Mouse (Mus musculus) ovary, postnatal 14 days (tissue): Measurements from ENCODE around the gene Inhbc.

ENCODE experiments used
- DNase-seq: peaks from one replicate; pipeline ENCODE4 v3.0.0; 2022; ENCODE audit warnings: low spot score

Gene Inhbc

GRCm38 (mm10) chr10:127369834-127370820, at the start of gene Inhbc:
Gene Inhbc, minus strand, starts transcription at chr10:127370431.
- DNase-seq, result no peak

DNA sequence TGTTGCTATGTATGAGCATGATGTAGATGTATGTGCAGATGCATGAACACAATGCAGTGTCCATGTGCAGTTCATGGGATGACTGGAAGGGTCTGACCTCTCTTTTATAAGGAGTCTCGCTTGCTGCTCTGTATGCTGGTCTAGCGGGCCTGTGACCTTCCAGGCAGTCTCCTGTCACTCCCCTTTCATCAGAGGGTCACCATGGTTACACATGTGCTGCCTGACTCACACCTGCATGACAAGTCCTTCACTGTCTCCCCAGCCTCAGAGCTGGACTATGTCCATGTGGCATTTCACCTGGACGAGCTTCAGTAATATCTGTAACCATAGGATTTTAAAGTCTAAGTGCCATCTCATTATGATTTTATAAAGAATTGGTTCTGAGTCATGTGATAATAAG, 43.9 kb upstream of the Inhbc start:
- DNase-seq, result no peak

GRCm38 (mm10) chr10:127413585-127413984, 43.4 kb upstream of the Inhbc start:
- no peak for DNase-seq

DNA sequence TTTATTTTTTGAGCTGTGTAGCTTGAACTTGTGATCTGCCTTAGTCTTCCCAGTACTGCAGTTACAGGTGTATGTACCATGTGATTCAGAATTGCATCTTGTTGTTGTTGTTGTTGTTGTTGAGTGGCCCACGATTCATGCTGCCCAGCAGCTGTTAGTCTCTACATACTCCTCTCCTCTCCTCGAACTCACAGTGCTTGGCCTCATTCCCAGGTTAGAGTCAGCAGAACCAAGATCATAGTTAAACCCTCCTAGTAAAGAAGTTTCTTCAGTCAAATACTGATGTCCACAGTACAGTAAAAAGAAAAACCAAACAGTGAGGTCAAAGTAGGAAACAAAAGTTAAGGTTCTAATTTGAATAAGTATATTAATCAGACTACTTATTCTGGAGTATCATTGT, 42.5 kb upstream of the Inhbc start:
- DNase-seq, result no peak

DNA sequence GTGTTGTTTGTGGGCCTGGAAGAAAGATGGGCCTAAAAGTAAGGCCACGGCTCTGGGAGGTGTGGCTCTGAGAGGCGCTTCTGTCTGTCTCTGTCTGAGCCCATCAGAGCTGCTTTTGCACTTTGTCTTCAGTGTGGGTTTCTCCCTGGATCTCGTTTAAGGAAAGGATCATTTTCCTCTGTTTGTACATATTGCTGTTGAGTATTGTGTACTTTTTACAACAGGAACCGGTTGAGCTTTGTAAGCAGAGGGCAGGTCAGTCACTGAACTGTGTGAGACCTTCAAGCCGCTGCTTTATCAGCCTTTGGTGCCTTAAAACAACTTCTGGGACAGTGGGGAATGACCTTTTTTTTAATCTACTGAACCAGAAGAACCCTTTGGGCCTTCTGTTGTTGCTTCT, 41.9 kb upstream of the Inhbc start:
- DNase-seq, result no peak

- DNase-seq, result no peak
Observed at GRCm38 (mm10) chr10:127407391-127407790, 37.2 kb upstream of the Inhbc start.

DNA sequence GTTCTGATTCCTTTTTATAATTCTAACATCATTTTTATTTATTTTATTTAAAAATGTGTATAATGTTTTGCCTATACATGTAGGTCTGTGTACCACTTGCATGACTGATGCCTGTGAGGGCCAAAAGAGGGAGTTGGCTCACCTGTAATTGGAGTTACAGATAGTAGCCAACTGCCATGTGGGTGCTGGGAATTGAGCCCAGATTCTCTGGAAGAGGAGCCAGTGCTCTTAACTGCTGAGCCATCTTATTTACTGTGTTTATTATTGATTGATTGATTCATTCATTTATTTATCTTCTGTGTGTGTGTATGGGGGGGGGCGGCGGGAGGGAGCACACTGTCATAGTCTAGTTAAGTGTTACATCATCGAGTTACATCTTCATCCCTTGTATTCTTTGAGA, 34.5 kb upstream of the Inhbc start:
- no peak for DNase-seq

- no peak for DNase-seq
Observed at GRCm38 (mm10) chr10:127391774-127392173, 21.5 kb upstream of the Inhbc start.

DNA sequence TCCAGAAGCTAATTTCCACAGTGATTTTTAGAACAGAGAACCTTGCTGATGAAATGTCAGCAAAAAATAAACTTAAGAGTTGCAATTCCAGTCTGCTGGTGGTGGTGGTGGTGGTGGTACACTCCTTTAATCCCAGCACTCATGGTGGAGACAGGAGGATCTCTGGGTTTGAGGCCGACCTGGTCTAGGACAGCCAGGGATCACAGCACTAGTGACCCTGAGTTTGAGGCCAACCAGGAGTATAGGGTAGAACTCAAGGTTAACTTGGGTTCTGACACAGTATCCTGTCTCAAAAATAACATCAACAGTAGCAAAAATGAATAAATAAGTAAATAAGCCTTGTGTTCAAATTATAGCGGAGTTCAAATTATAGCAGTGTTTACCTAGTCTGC, 11.5 kb upstream of the Inhbc start:
- DNase-seq, result no peak

DNA sequence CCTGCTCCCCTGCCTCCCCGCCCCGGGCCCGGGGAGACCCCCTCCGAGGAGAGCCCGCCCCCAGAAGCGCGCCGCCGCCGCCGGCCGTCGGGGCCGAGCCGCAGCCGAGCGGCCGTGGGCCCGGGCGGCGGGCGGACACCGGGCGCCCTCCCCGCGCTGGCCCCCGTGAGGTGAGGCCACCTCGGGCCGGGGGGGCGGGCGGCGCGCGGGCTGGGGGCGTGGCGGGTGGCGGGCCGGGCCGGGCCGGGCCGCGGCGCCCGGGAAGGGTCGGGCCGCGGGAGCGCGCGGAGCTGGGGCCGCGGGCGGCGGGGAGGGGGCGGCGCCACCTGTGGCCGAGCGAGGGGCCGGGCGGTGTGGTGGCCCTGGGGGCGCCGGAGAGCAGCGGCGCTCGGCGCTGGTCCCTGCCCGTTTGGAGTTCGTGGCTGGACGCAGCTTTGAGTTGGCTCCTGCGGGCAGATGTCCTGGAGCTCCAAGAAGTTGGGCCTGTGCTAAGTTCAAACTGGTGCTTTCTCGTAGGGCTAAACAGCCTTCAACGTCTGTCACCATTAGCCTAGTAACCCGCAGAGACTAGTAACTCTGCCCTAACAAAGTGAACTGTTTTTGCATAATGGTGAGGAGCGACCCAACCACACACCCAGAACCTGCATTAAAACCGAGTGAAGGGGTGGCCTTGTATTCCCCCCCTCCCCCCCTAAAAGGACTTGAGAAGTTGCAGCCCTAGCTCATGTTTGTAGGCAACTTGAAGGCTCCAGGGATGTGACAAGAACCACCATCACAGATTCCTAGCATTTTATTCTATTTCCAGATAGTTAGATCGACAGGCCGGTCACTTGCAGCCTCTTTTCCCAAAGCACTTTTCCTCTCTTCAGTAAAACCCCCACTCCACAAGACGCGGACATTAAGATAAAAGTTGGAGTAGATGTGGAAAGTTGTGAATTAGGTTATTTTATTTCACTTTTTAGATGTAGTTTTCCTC, 10.8 kb upstream of the Inhbc start:
- peak; percentile 55 for DNase-seq

- DNase-seq, result peak; percentile 85
Observed at GRCm38 (mm10) chr10:127380251-127380691, 10.0 kb upstream of the Inhbc start, which contains the start of gene R3hdm2. Gene R3hdm2, plus strand, starts transcription at chr10:127380327.

DNA sequence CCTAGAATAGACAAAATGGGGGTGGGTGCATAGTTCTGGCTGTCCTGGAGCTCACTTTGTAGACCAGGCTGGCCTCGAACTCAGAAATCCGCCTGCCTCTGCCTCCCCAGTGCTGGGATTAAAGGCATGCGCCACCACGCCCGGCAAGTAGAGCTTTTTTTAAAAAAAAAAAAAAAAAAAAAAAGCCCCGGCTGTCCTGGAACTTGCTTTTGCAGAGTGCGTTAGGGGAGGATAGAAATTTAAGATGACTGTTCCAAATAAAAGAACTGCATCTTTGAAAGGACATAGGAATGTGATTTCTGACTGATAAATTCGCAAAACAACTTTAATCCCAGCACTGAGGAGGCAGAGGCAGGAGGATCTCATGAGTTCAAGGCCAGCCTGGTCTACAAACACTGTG, 9.4 kb upstream of the Inhbc start:
- no peak for DNase-seq

DNA sequence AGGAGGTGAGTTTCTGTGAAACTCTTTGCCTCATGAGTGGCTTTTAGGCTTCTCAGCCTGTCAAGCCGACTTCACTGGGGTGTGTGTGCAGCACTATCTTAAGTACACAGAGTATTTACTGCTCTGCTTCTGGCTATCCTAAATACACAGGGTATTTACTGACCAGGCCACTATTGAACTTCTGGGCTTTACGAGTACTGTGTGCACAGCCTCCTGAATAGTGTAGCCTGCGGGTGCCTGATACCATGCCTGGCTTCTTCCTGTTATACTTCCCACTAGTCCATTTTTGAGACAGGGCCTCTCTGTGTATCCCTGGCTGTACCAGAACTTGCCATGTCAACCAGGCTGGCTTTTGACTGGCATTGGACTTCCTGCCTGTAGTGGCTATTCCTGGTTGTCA, 7.5 kb upstream of the Inhbc start:
- DNase-seq, result no peak

DNA sequence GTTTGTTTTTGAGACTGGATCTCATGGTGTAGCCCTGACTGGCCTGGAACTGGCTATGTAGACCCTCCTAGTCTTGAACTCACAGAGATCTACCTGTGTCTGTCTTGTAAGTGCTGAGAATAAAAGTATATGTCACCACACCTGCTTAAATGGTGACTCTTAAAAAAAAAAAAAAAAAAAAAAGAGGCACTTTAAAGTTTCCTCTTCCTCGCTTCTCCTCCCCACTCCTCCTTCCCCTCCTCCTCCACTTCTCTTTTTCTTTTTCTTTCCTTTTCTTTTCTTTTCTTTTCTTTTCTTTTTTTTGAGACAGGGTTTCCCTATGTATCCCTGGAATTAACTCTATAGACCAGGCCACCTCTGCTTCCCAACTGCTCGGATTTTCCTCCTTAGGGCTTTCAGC, 792 bp upstream of the Inhbc start:
- no peak for DNase-seq

DNA sequence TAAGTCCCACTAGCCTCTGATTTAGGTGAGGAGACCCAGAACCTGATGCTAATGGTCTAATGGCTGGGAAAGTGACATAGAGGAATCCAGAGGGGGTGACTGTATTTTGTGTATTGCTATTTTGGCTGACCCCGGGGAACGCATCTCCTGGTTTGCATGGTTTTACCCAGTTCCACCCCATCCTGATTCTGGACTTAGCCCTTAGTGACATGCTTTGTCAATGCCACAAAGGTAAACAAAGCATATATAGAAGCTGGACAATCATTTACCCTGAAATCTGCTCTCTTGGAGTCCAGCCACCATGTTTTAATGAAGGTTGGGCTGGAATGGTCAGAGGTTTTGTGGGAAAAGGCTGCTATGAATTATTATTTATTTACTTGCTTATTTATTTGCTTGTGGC, 2.0 kb downstream of the Inhbc start:
- no peak for DNase-seq

GRCm38 (mm10) chr10:127367116-127367515, 3.1 kb downstream of the Inhbc start:
- no peak for DNase-seq

GRCm38 (mm10) chr10:127360714-127361113, 9.5 kb downstream of the Inhbc start:
- no peak for DNase-seq

- DNase-seq, result no peak
Observed at GRCm38 (mm10) chr10:127355336-127355735, 14.9 kb downstream of the Inhbc start.

DNA sequence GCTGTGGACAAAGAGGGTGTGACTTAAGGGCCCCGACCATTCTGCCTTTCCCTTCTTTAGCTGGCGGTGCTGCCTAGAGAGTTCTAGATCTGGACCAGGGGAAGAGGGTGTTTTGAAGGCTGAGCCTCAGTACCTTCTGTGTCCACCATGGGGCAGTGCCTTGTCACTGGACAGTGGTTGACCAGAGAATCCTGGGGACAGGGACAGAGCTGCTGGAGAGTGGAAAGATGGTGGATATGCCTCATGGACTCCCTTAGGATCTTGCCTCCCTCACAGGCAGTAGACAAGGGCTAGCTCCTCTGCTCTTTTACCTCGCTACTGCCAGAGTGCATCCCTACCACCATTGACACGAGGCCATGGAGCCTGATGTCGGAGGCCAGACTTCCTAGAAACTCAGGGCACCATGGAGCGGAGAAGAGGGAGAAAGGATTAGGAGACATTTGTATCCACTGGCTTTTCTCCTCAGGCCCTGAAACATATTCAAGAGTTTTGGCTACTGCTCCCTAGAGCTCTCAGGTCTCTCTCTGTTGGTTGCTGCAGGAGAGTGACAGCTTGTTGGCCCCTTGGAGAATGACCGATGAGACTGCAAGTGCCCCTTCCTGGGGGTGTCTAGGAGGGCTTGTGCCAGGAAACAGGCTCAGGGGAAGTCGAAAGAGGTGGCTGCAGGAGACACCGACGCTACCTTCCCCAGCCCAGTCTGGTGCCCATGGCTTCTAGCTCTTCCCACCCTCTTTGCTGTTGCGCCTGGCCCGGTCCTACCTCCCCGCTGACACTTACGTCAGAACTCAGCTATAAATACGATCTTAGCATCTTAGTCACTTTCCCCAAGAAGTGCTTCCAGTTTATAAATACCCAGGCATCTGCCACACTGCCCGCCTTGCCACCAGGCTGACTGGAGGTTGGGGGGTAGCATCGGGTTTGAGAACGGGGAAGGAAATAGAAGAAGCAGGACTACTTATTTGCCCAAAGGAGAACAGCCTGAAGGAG, 16.0 kb downstream of the Inhbc start, which contains the start of gene Inhbe:
Inhbe (minus strand) TSS at position 503 of the 987 bp plus-strand sequence.
- DNase-seq, result no peak

DNA sequence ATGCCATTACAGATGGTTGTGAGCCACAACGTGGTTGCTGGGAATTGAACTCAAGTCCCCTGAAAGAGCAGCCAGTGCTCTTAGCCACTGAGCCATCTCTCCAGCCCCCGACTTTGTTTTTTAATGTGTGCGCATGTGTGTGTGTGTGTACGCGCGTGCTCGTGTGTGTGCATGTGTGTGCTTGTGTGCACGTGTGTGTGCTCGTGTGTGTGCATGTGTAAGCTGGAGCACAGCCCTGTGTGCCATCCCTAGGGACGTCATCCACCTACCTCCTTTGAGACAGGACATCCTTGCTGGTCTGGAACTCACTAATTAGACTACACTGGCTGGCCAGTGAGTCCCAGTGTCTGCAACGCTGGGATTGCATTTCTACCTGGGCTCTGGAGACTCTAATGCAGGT, 17.5 kb downstream of the Inhbc start:
- DNase-seq, result no peak

DNA sequence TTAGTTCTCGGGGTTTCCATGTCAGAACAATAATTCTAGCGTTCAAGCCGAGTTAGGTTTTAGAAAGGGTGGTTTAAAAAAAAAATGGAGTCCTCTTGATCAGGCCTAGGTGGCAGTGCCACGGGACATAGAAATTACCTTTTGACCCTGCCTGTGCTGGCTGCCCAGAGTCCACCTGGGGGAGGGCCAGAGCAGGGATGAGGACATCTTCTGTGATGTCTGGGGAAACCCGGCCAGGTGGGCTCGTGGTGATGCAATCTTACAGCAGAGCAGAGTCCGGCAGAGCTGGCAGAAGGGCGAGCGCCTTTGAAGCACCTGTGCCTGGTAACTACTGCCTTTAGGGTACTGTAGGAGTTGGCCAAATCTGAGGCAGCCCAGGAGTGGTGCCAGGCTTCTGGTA, 18.0 kb downstream of the Inhbc start:
- no peak for DNase-seq
